8 mouse cellular contexts compared by ENCODE assay signal in genomic region chr13:104610210-104611111, GRCm38 (mm10).
DNase-seq lines count a peak whose midpoint lies in the region; ATAC-seq and TF ChIP-seq lines count a peak whose summit lies in the region.

No protein-coding gene starts in this region.

- peak; percentile 56; the same call in 1 of the 2 replicates for ATAC-seq in liver, embryonic 14.5 days (ENCODE audit: insufficient read depth)

- H3K27ac ChIP-seq in heart, embryonic 10.5 days = no peak overlapping the region
- no peak overlapping the region for H3K27ac ChIP-seq in liver, embryonic 14.5 days
- peak overlapping the region; percentile 47 for H3K27ac ChIP-seq in spleen, adult 2 months (ENCODE audit: insufficient read depth, low read length)

- peak overlapping the region; percentile 51 for H3K4me2 ChIP-seq in liver, embryonic 14.5 days (ENCODE audit: low read depth)

- no peaks in the 10 kb centered on the region; the same call in 1 of the 2 replicates for H3K4me1 ChIP-seq in heart, embryonic 10.5 days
- H3K4me1 ChIP-seq in liver, embryonic 14.5 days (replicated peaks; ENCODE audit: control insufficient read depth in 2 of 2, insufficient read depth in 2 of 2, low read length in 1 of 2) = peaks cover 0 to 2% of the 10 kb centered on the region in 2 experiments; a peak in 1 of 4 replicates
- H3K4me1 ChIP-seq in spleen, adult 2 months (ENCODE audit: control insufficient read depth, insufficient read depth, insufficient read length) = peaks cover 14% of the 10 kb centered on the region; the same call in 1 of the 2 replicates

- H3K27me3 ChIP-seq in heart, embryonic 10.5 days (ENCODE audit: insufficient read depth, poor library complexity, severe bottlenecking) = no peaks in the 10 kb centered on the region
- no peaks in the 10 kb centered on the region for H3K27me3 ChIP-seq in liver, embryonic 14.5 days (ENCODE audit: control insufficient read depth, insufficient read depth, low read length)
- no peaks in the 10 kb centered on the region for H3K27me3 ChIP-seq in spleen, adult 2 months (ENCODE audit: control insufficient read depth, insufficient read depth, low read length)

- TF ChIP-seq EP300 in liver, embryonic 14.5 days (IDR thresholded peaks at IDR 0.05; ENCODE audit: low read depth) = no peak

- peak; percentile 16 for DNase-seq in right cerebral cortex, adult 18-20 months
- DNase-seq in right cerebral cortex, postnatal 14 days = no peak
- DNase-seq in heart, embryonic 10.5 days (ENCODE audit: low spot score) = peak; percentile 71
- no peak for DNase-seq in liver, embryonic 14.5 days (ENCODE audit: low read depth in 3 of 3, low spot score in 3 of 3)
- DNase-seq in spleen, adult 2 months (ENCODE audit: low read depth in 1 of 2, low spot score in 2 of 2) = peak; percentile 20 to 21
- DNase-seq in frontal cortex, postnatal 14 days (ENCODE audit: low spot score in 2 of 2) = no peak
- DNase-seq in left cerebral cortex, adult 18-20 months (ENCODE audit: low spot score in 2 of 2) = no peak
- DNase-seq in adrenal gland, postnatal 10 days = no peak

- no peak overlapping the region for H3K9ac ChIP-seq in liver, embryonic 14.5 days (replicated peaks)

- H3K36me3 ChIP-seq in heart, embryonic 10.5 days = no peaks in the 10 kb centered on the region
- H3K36me3 ChIP-seq in liver, embryonic 14.5 days (replicated peaks; ENCODE audit: control insufficient read depth, insufficient read depth, low read depth) = no peaks in the 10 kb centered on the region
- H3K36me3 ChIP-seq in spleen, adult 2 months (ENCODE audit: control insufficient read depth, insufficient read depth, low read length) = no peaks in the 10 kb centered on the region

- no peak for TF ChIP-seq CTCF in liver, embryonic 14.5 days (IDR thresholded peaks at IDR 0.05; ENCODE audit: low read depth)
- no peak for TF ChIP-seq CTCF in spleen, adult 2 months (IDR thresholded peaks at IDR 0.05; ENCODE audit: extremely low read depth, insufficient read depth, insufficient read length, insufficient replicate concordance)

- no peak overlapping the region for H3K4me3 ChIP-seq in heart, embryonic 10.5 days
- peak overlapping the region in 1 of 2 experiments; percentile 30; a peak in 3 of 4 replicates for H3K4me3 ChIP-seq in liver, embryonic 14.5 days (ENCODE audit: insufficient read depth in 1 of 2, low read depth in 2 of 2, low read length in 2 of 2)
- peak overlapping the region; percentile 47 for H3K4me3 ChIP-seq in spleen, adult 2 months (ENCODE audit: extremely low read depth, insufficient read depth, insufficient read length)

- TF ChIP-seq POLR2A in spleen, adult 2 months (IDR thresholded peaks at IDR 0.05; ENCODE audit: low read depth, low read length) = peak; percentile 16; the same call in 1 of the 2 replicates

- WGBS in heart, embryonic 10.5 days = 83% methylated on average over 22 of the region's 22 CpGs
- 30% methylated on average over 22 of the region's 22 CpGs for WGBS in liver, embryonic 14.5 days (ENCODE audit: insufficient replicate concordance)
- WGBS in spleen, adult 2 months = 8% methylated on average over 22 of the region's 22 CpGs

- H3K9me3 ChIP-seq in heart, embryonic 10.5 days = no peaks in the 10 kb centered on the region
- H3K9me3 ChIP-seq in liver, embryonic 14.5 days (ENCODE audit: control insufficient read depth, low read length) = no peaks in the 10 kb centered on the region

Comparison
In these comparisons a context has a peak if more than half of its experiments do, and no peak if none do; other contexts are left out.
1. DNase-seq: peak in right cerebral cortex, adult 18-20 months (single experiment), heart, embryonic 10.5 days (single experiment) and spleen, adult 2 months (2 of 2); none in right cerebral cortex, postnatal 14 days (single experiment), liver, embryonic 14.5 days (0 of 3), frontal cortex, postnatal 14 days (0 of 2), left cerebral cortex, adult 18-20 months (0 of 2) and adrenal gland, postnatal 10 days (single experiment).